Mouse (Mus musculus) embryonic facial prominence, embryonic 11.5 days (tissue): Measurements from ENCODE around the gene Map3k20. TPM values are rescaled to one million over a fixed set of nuclear protein-coding genes. Genes with fewer than 3 reads are reported as not detected.

Source experiments
- ATAC-seq: fragments of 200-750 bp; cut with Nextera tagmentation; replicated peaks from 2 replicates; pipeline ENCODE4 v1.8.0; 2017; ENCODE audit warnings: low read depth; ENCODE audit not compliant: insufficient number of reproducible peaks, low FRiP score, low TSS enrichment
- DNase-seq: peaks from one replicate; pipeline ENCODE4 v3.0.0-alpha.2; 2015; ENCODE audit warnings: low spot score
- H3K27ac ChIP-seq: fragments of 300-500 bp; sonication (generic); replicated peaks from 2 replicates; pipeline ENCODE4 v1.5.1; 2014; ENCODE audit warnings: mild to moderate bottlenecking, low read depth, low read length, control low read depth
- H3K27me3 ChIP-seq: fragments of 300-500 bp; sonication (generic); 2 replicates; pipeline ENCODE4 v1.6.1; 2014; ENCODE audit warnings: mild to moderate bottlenecking, low read length, moderate library complexity, mixed read lengths; ENCODE audit not compliant: control insufficient read depth, insufficient read depth
- H3K36me3 ChIP-seq: fragments of 300-500 bp; sonication (generic); replicated peaks from 2 replicates; pipeline ENCODE4 v1.6.1; 2014; ENCODE audit warnings: low read depth, mild to moderate bottlenecking, low read length, moderate library complexity, mixed read lengths; ENCODE audit not compliant: control insufficient read depth, insufficient read depth
- H3K4me1 ChIP-seq: fragments of 300-500 bp; sonication (generic); 2 replicates; pipeline ENCODE4 v1.6.1; 2014; ENCODE audit warnings: low read length, mixed read lengths; ENCODE audit not compliant: control insufficient read depth, insufficient read depth
- H3K4me2 ChIP-seq: fragments of 300-500 bp; sonication (generic); 2 replicates; pipeline ENCODE4 v1.6.1; 2014; ENCODE audit warnings: low read depth, mild to moderate bottlenecking, control low read depth, low read length, moderate library complexity
- H3K4me3 ChIP-seq: fragments of 300-500 bp; sonication (generic); 2 replicates; pipeline ENCODE4 v1.5.1; 2014; ENCODE audit warnings: low read depth, low read length, control low read depth
- H3K9ac ChIP-seq: fragments of 300-500 bp; sonication (generic); replicated peaks from 2 replicates; pipeline ENCODE4 v1.6.1; 2014; ENCODE audit warnings: mild to moderate bottlenecking, control low read depth, low read length
- H3K9me3 ChIP-seq: fragments of 300-500 bp; sonication (generic); replicated peaks from 2 replicates; pipeline ENCODE4 v1.6.1; 2016; ENCODE audit warnings: mild to moderate bottlenecking, low read length, inconsistent platforms, mixed read lengths; ENCODE audit not compliant: control insufficient read depth
- WGBS: fragments of 180-500 bp; shearing (Covaris S2); extraction: QIAGEN DNeasy Blood & Tissue Kit; methylation state at CpG from one replicate; pipeline ENCODE4 v1.1.7; 2014; 5-methylcytosine and 5-hydroxymethylcytosine counted together
- polyA plus RNA-seq: library from polyadenylated mRNA; unstranded; fragments of >200 nt; fragmentation: Nextera tagmentation; extraction: Ambion mirVana; gene quantifications from 2 replicates; pipeline ENCODE4 v1.2.1, GENCODE M21; 2014

Gene Map3k20
- 8.6 and 8.8 TPM in 2 replicates for polyA plus RNA-seq

- WGBS = under 1% methylated on average over 47 of the region's 50 CpGs
- ATAC-seq = peak; percentile 52; the same call in 1 of the 2 replicates
- no peak within 1 kb of the TSS for H3K27ac ChIP-seq
- H3K4me2 ChIP-seq = peak within 1 kb of the TSS; percentile 90
- no peaks in the 10 kb centered on the region for H3K27me3 ChIP-seq
- H3K9me3 ChIP-seq = no peaks in the 10 kb centered on the region
- H3K9ac ChIP-seq = peak within 1 kb of the TSS; percentile 78
- peak within 1 kb of the TSS; percentile 62 for H3K4me3 ChIP-seq
- no peaks in the 10 kb centered on the region for H3K36me3 ChIP-seq
- H3K4me1 ChIP-seq = no peaks in the 10 kb centered on the region
- DNase-seq = peak; percentile 81
Measured at GRCm38 (mm10) chr2:72285256-72285887, at the start of gene Map3k20. Gene Map3k20 (plus strand): TSS chr2:72285637.

- Histone ChIP-seq H3K9ac (no peak overlapping the region), H3K27me3 (no peaks in the 10 kb centered on the region), H3K27ac (no peak overlapping the region), H3K4me3 (no peak overlapping the region), H3K4me1 (peaks cover 2% of the 10 kb centered on the region; the same call in 1 of the 2 replicates), H3K36me3 (no peaks in the 10 kb centered on the region), H3K4me2 (no peak overlapping the region), H3K9me3 (no peaks in the 10 kb centered on the region)
- DNase-seq (no peak), ATAC-seq (no peak)
- WGBS = 66% methylated on average over 2 of the region's 2 CpGs
Measured at GRCm38 (mm10) chr2:72238421-72238820, 47.0 kb upstream of the Map3k20 start.

GRCm38 (mm10) chr2:72238925-72239324 is 46.5 kb upstream of the Map3k20 start:
- peaks cover 2% of the 10 kb centered on the region; the same call in 1 of the 2 replicates for H3K4me1 ChIP-seq
- WGBS = 79% methylated on average over 11 of the region's 11 CpGs
- ATAC-seq (no peak), DNase-seq (no peak)
- no peaks in the 10 kb centered on the region for H3K36me3 ChIP-seq
- H3K4me3 ChIP-seq = no peak overlapping the region
- no peak overlapping the region for H3K4me2 ChIP-seq
- no peaks in the 10 kb centered on the region for H3K9me3 ChIP-seq
- H3K27ac ChIP-seq = no peak overlapping the region
- H3K27me3 ChIP-seq = no peaks in the 10 kb centered on the region
- no peak overlapping the region for H3K9ac ChIP-seq

GRCm38 (mm10) chr2:72239456-72239855 is 46.0 kb upstream of the Map3k20 start:
- Histone ChIP-seq H3K4me1 (peaks cover 2% of the 10 kb centered on the region; the same call in 1 of the 2 replicates), H3K27ac (no peak overlapping the region), H3K9ac (no peak overlapping the region), H3K9me3 (no peaks in the 10 kb centered on the region), H3K4me2 (no peak overlapping the region), H3K4me3 (no peak overlapping the region), H3K36me3 (no peaks in the 10 kb centered on the region), H3K27me3 (no peaks in the 10 kb centered on the region)
- no peak for ATAC-seq
- 81% methylated on average over 8 of the region's 8 CpGs for whole genome bisulfite sequencing
- DNase-seq = no peak

GRCm38 (mm10) chr2:72239993-72240392 is 45.4 kb upstream of the Map3k20 start:
- H3K9me3 ChIP-seq = no peaks in the 10 kb centered on the region
- ATAC-seq (no peak), DNase-seq (no peak)
- no peaks in the 10 kb centered on the region for H3K27me3 ChIP-seq
- H3K9ac ChIP-seq = no peak overlapping the region
- no peak overlapping the region for H3K27ac ChIP-seq
- no peaks in the 10 kb centered on the region for H3K36me3 ChIP-seq
- peaks cover 2% of the 10 kb centered on the region; the same call in 1 of the 2 replicates for H3K4me1 ChIP-seq
- no peak overlapping the region for H3K4me2 ChIP-seq
- no peak overlapping the region for H3K4me3 ChIP-seq
- WGBS = 47% methylated on average over 7 of the region's 7 CpGs

- Histone ChIP-seq H3K27ac (no peak overlapping the region), H3K27me3 (no peaks in the 10 kb centered on the region), H3K4me3 (no peak overlapping the region), H3K36me3 (no peaks in the 10 kb centered on the region), H3K4me1 (peaks cover 2% of the 10 kb centered on the region; the same call in 1 of the 2 replicates), H3K4me2 (no peak overlapping the region), H3K9me3 (no peaks in the 10 kb centered on the region), H3K9ac (no peak overlapping the region)
- DNase-seq (no peak), ATAC-seq (no peak)
- WGBS = 82% methylated on average over 7 of the region's 7 CpGs
Measured at GRCm38 (mm10) chr2:72240691-72241090, 44.7 kb upstream of the Map3k20 start.

GRCm38 (mm10) chr2:72241714-72242472 is 43.5 kb upstream of the Map3k20 start:
- Histone ChIP-seq H3K4me1 (peaks cover 2% of the 10 kb centered on the region; the same call in 1 of the 2 replicates), H3K27me3 (no peaks in the 10 kb centered on the region), H3K4me3 (no peak overlapping the region; the same call in 1 of the 2 replicates), H3K9ac (no peak overlapping the region), H3K27ac (no peak overlapping the region), H3K4me2 (no peak overlapping the region), H3K36me3 (no peaks in the 10 kb centered on the region), H3K9me3 (no peaks in the 10 kb centered on the region)
- 53% methylated on average over 14 of the region's 14 CpGs for WGBS
- DNase-seq (peak; percentile 40), ATAC-seq (no peak; the same call in 1 of the 2 replicates)
